Mouse (Mus musculus): ENCODE data around the gene Asic2.
A peak's percentile ranks its signal among the peaks of the same experiment; 100 is the strongest.

The Asic2 gene

GRCm38 (mm10) chr11:81521881-81522280 lies 446.4 kb downstream of the Asic2 start:
- no peak for DNase-seq (ENCODE audit: low spot score in 2 of 2)

- no peak for DNase-seq (ENCODE audit: low spot score in 2 of 2)
Observed at GRCm38 (mm10) chr11:81518001-81518955, 450.0 kb downstream of the Asic2 start.

GRCm38 (mm10) chr11:81515754-81516153 lies 452.5 kb downstream of the Asic2 start:
- no peak for DNase-seq (ENCODE audit: low spot score in 2 of 2)

GRCm38 (mm10) chr11:81512434-81512833 lies 455.8 kb downstream of the Asic2 start:
- peak in 1 of 2 experiments; percentile 55 for DNase-seq (ENCODE audit: low spot score in 2 of 2)

DNA sequence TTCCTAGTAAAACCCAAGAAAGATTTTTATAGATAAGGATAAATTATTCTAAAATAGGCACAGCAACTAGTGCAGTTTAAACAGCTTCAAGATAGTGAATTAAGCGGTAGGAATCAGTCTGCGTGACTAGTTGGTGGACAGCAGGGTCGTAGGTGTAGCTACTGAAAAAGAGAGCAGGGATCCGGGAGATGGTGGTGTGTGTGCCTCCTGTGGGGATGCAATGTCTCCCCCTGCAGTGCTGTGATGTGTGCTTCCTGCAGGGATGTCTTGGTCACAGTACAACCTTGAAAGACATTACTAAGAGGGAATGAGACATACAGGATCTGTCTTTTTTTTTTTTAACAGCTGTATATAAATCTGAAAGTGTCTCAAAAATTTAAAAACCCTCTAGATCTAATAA lies 456.9 kb downstream of the Asic2 start:
- no peak for DNase-seq (ENCODE audit: low spot score in 2 of 2)

DNA sequence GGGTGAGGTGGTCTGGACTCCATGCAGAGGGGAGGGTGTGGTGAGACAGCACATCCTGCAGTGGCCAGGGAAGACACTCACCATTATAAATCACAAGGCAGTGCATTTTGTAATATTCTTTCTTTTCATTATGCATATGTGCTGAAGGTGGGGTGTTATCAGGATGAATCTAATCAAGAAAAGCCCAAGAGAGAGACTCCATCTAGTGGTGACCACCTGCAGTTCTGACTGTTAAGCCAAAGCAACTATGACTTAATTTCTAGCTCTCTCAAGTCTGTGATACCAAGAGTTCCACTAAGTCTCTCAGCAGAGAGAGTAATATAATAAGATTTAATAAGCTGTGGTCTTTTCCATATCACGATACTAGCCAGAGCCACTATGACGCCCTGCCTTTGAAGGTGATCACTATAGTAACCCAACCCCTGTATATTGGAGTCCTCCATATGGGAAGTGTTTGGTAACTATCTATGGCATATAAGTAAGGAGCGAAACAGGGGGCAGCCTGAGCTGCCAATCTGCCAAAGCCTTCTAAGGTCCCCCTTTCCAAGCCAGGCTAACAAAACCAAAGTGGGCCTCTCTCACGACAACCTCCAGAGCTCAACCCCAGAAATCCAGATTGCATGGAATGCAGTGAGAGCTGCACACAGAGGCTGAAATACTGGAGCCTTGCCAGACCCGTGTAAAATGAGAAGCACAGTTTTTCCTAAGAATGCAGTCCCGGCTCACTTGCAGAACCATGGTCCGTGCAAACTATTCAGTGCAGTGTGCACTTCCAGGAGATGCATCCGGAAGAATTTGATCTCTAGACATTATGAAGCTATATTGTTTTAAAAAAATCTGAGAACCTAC lies 459.6 kb downstream of the Asic2 start:
- peak; percentile 48 to 52 for DNase-seq (ENCODE audit: low spot score in 2 of 2)

- DNase-seq (ENCODE audit: low spot score in 2 of 2) = no peak
Observed at GRCm38 (mm10) chr11:81504791-81505430, 463.3 kb downstream of the Asic2 start.

- DNase-seq (ENCODE audit: low spot score in 2 of 2) = no peak
Observed at GRCm38 (mm10) chr11:81501473-81502246, 466.6 kb downstream of the Asic2 start.

- no peak for DNase-seq (ENCODE audit: low spot score in 2 of 2)
Observed at GRCm38 (mm10) chr11:81498990-81499389, 469.3 kb downstream of the Asic2 start.

DNA sequence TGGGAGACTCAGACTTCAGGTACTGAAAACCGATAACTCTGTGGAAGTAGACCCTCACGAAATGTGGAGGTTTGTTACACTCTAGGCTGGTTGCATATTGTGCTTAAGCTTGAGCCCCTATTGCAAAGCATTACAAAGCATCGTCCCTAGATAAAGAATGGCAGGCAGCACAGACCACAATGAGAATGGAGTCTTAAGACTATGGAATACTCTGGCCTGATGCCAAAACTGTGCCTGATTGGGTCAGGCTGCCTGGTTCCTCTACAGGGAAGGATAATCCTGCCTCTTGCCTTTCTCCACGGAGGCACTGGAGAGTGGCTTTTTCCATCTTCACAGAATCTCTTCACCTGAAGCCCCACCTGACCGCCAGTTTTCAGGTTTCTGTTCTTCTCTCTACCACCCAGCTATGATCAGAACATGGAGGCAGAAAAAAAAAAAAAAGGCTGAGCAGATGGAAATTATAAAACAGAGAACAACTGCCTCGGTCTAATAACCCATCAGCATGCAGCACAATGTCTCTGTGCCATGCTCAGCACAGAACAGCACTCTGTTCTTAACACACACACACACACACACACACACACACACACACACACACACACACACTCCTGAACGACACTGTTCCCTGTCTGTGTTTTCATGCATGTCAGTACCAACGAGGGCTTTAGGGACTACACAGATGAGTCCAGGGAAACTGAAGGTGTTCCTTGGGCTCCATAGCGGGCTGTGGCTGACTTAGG lies 470.4 kb downstream of the Asic2 start:
- no peak for DNase-seq (ENCODE audit: low spot score in 2 of 2)

GRCm38 (mm10) chr11:81496446-81496845 lies 471.8 kb downstream of the Asic2 start:
- DNase-seq (ENCODE audit: low spot score in 2 of 2) = no peak

DNA sequence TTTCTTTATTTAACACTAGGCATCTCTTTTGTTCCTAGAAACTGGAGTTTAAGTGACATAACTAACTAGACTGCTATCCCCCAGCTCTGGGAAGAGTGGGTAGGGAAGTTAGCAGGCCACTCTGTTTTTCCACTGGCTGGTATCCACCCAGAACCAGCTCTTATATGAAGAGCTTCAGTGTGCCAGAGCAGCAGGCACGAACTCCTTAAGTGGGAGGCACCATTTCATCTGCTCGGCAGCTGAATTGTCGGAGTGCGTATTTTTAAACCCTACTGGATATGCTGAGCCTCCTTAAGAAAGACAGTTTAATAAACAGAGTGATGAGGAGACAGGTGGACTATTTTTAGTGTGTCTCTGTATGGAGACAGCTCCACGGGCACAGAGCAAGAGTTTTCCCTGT lies 475.9 kb downstream of the Asic2 start:
- peak; percentile 55 to 69 for DNase-seq (ENCODE audit: low spot score in 2 of 2)

- no peak for DNase-seq (ENCODE audit: low spot score in 2 of 2)
Observed at GRCm38 (mm10) chr11:81489144-81489735, 479.0 kb downstream of the Asic2 start.

GRCm38 (mm10) chr11:81488681-81489080 lies 479.6 kb downstream of the Asic2 start:
- DNase-seq (ENCODE audit: low spot score in 2 of 2) = no peak

- peak; percentile 31 to 48 for DNase-seq (ENCODE audit: low spot score in 2 of 2)
Observed at GRCm38 (mm10) chr11:81486265-81486940, 481.9 kb downstream of the Asic2 start.

DNA sequence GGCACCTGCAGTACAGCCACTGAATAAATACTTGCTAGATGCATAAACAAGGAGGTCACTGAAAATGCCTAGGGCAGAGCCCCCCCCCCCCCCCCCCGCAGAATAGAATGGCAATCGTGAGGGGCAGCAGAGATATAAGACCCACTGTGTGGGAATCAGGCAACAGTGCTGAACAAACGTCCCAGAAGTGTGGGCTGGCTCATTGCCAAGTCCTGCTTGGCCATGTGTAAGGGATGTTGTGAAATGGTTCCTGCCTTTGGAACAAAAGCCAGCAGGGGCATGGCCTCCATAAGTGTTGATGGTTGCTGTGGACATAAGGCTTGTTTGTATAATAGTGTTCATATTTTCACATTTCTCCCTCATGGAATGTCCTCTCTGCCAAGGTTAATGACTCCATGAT lies 487.1 kb downstream of the Asic2 start:
- no peak for DNase-seq (ENCODE audit: low spot score in 2 of 2)

GRCm38 (mm10) chr11:81476231-81476630 lies 492.0 kb downstream of the Asic2 start:
- DNase-seq (ENCODE audit: low spot score in 2 of 2) = no peak

DNA sequence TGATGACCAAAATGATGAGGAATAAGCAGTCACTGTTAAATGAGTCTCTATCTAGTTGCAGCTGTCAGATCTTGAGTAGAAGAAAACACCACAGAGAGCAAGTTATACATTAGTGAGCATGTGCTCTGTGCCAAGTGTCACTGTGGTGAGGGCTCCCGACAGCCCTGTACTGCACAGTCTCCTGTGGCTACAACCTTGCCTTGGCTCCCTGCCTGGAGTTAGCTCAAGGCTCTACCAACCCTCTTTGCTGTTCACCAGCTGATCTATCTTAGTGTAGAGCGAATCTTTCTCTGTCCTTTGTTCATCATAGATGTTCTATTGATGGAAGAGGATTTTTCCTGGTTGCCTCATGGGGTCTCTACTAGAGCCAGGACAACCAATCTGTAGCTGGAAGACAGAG lies 494.1 kb downstream of the Asic2 start:
- DNase-seq (ENCODE audit: low spot score in 2 of 2) = no peak

DNA sequence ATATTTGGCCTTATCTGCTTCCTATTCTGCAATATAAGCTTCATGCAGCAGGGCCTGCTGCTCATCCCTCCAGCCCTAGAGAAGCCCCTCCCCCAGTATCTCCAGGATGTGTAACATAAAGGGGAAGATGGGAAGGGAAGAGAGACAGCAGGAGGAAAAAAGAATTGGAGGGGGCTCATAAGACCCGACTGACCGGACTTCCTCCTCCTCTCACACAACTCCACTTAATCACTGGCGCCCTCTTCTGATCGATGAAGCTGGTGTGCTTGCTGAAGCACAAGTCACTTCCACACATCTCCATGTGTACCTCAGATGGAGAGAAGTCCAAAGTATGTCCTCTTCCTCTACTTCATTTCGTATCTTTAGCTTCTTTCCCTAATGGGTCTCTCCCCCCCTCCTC lies 506.1 kb downstream of the Asic2 start:
- peak; percentile 30 to 47 for DNase-seq (ENCODE audit: low spot score in 2 of 2)

DNA sequence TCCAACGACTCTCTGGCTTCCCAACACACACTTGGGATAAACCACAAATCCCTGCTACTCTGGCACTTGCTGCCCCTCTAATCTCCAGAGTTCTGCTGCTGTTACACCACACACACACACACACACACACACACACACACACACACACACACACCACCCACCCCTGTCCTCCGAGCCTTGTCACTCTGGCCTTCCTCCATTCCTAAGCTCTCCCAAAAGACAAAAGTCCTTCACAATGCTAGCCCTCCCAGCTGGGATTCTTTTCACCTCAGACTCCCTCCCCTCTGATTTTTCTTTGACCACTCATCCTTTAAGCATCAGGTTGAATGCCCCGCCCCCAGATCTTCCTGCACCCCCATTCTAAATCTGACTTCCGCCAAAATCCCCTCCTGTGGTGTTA lies 506.5 kb downstream of the Asic2 start:
- no peak for DNase-seq (ENCODE audit: low spot score in 2 of 2)

Data from right cerebral cortex, adult 2 months (tissue).